Mouse (Mus musculus): Measurements from ENCODE around the gene Ddx43.
A peak's percentile ranks its signal among the peaks of the same experiment; 100 is the strongest.

The Ddx43 gene

GRCm38 (mm10) chr9:78447973-78448873 lies 52.6 kb downstream of the Ddx43 start, which contains the start of the genes Mto1 and Gm17324:
Mto1 (plus strand) TSS chr9:78448208.
Gm17324 (minus strand) TSS chr9:78448786.
- peak; percentile 90 for DNase-seq

GRCm38 (mm10) chr9:78450404-78450803 lies 54.8 kb downstream of the Ddx43 start:
- no peak for DNase-seq

- DNase-seq: peak; percentile 33
Measured at GRCm38 (mm10) chr9:78451382-78451781, 55.8 kb downstream of the Ddx43 start.

DNA sequence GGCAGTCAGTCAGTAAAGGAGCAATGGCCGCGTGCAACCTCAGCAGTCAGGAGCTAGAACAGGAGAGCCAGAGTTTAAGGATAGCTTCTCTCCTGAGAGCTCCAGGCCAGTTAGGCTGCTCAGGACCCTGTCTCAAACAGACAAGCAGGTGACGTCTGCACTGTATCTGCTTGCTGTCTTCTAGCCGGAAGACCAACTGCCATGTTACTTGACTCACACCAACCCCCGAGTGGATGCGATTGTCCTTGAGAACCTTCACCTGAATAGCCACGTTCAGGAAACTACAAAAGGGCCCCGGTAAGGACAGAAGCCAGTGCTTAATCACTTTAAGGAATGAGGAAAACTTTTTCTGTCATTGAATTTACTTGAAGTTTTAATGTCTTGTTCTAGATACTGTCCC lies 61.4 kb downstream of the Ddx43 start:
- DNase-seq: no peak

GRCm38 (mm10) chr9:78463337-78463736 lies 67.8 kb downstream of the Ddx43 start:
- DNase-seq: no peak

DNA sequence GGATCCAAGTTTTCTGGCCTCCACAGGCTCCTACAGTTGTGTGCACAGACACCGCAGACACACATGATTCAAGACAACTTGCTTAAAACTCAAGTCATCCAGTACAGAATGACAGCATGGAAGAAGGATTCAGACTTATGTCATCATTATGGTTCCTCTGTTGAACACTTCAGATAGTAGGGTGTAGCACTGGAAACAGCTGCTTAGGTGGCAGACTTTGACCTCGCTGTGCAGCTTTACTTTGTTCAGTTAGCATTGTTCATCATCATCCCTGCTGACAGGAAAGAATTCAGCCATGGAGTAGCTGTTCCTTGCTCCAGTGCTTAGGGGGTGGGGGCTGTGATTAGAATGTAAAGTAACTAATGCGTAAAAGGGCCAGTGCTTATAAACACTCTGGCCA lies 70.1 kb downstream of the Ddx43 start:
- no peak for DNase-seq
